Mouse (Mus musculus) adrenal gland, postnatal 25 days (tissue): ENCODE data around the gene Epp13. TPM values are rescaled to one million over a fixed set of nuclear protein-coding genes. Genes with fewer than 3 reads are reported as not detected.
"Not testable (repeated sequence)": the region's sequence is repeated elsewhere in the genome, so short reads cannot be mapped to it uniquely, and the experiment has no call there.

ENCODE experiments used
- DNase-seq: peaks from one replicate; pipeline ENCODE4 v3.0.0; 2021; ENCODE audit warnings: mixed read lengths
- long read RNA-seq: library from polyadenylated mRNA; stranded (forward); transcript quantifications from one replicate; pipeline ENCODE4 v2.0.0, GENCODE M21; 2021
- total RNA-seq: library from RNA; stranded (reverse); gene quantifications from 2 replicates; pipeline ENCODE4 v1.2.3, GENCODE M21; 2021

Epp13 gene
- not detected in 2 replicates for total RNA-seq
- long read RNA-seq: 0 reads

GRCm38 (mm10) chr7:6252410-6252809 lies at the start of gene Epp13:
Gene Epp13, plus strand, starts transcription at chr7:6252710.
- DNase-seq: no peak

GRCm38 (mm10) chr7:6204200-6204599 lies 48.3 kb upstream of the Epp13 start:
- DNase-seq: no peak

- peak; percentile 54 for DNase-seq
These were observed 39.4 kb upstream of the Epp13 start for GRCm38 (mm10) chr7:6213144-6213543.

GRCm38 (mm10) chr7:6214691-6215090 lies 37.8 kb upstream of the Epp13 start:
- not testable (repeated sequence) for DNase-seq

DNA sequence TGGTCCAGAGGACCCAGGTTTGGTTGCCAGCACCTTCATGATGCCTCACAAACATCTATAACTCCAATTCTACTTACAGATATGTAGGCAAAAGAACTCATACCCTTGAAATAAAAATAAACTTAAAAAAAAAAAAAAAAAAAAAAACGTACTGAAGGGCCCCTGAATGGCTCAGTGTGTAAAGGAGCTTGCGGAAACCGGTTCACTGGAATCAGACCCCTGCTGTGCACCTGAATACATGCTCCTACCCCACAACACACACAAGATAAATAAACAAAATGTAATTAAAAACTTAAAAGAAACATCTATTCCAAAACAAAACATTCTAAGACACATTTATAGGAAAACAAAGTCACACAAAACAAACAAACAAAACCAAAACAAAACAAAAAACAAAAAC lies 32.4 kb upstream of the Epp13 start:
- no peak for DNase-seq

DNA sequence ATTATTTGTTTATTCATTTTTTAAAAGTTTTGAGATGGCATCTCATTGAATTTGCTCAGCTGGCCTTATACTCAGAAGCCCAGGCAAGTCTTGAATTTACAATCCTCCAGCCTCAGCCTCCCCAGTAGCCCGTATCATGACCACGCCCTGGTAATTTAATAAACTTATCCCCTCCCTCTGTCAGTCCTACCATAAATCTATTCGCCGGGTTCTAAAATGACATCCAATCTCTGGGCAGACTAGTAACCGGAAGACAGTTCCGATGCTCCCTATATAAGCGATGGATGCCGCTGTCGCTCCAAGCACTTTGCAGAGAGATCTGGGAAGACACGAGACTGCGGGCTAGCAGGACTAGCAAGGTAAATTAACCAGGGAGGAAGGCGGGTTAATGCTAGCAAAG lies 30.5 kb upstream of the Epp13 start, which contains the start of gene Zscan5b:
Zscan5b (plus strand) TSS at position 301 of the 400 bp plus-strand sequence.
- no peak for DNase-seq

- peak; percentile 3 for DNase-seq
These were observed 24.0 kb upstream of the Epp13 start for GRCm38 (mm10) chr7:6228491-6228890.

DNA sequence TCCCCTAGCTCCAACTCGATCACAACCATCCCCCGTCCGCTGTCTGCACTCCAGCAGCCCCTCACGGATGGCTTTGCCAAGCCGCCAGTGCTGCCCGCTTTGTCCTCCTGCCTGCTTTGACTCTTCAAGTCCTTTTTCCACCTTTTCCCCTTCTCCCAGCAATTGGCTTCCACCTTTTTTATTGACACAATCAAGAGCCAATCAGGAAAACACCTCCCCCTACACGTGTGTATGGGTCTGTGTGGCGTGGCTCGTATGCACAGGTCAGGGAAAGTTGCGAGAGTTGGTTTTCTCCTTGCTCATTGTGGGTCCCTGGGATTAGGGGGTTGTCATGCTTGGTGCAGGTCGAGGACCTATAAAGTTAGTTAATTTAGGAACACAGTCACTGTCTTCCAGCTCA lies 12.7 kb upstream of the Epp13 start:
- DNase-seq: no peak

DNA sequence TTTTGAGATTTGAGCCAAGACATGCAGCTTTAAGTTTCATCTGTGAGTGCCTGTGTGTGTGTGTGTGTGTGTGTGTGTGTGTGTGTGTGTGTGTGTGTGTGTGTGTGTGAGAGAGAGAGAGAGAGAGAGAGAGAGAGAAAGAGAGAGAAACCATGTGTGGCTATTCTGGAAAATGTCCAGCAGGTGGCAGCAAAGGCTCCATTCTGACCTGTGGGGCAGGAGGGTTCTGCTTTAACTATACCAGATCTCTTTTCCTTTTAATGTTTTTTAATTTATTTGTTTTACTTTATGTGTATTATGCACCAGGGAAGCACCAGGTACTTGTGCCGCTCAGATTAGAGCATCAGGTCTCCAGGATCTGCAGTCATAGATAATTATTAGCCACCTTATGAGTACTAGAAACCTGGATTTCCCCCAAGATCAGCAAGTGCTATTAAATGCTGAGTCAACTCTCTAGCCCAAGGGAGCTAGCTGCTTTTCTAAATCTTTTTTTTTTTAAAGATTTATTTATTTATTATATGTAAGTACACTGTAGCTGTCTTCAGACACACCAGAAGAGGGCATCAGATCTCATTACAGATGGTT lies 11.6 kb upstream of the Epp13 start:
- peak; percentile 46 for DNase-seq

- DNase-seq: no peak
These were observed 7.9 kb upstream of the Epp13 start for GRCm38 (mm10) chr7:6244361-6245292.

DNA sequence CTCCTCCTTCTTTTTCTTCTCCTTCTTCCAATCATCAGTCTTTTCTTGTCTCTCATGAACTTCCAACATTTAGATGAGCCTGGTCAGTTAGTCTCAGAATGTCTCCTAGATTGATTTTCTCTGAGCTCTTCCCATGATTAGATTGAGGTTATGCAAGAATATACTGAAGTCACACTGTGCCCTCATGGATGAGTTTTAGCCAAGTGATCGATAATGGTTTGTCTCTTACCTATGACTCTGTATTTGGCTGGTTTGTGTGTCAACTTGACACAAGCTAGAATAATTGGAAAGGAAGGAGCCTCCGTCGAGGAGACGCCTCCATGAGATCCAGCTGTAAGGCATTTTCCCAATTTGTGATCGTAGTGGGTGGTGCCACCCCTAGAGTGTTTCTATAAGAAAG lies 1.9 kb downstream of the Epp13 start:
- DNase-seq: no peak

DNA sequence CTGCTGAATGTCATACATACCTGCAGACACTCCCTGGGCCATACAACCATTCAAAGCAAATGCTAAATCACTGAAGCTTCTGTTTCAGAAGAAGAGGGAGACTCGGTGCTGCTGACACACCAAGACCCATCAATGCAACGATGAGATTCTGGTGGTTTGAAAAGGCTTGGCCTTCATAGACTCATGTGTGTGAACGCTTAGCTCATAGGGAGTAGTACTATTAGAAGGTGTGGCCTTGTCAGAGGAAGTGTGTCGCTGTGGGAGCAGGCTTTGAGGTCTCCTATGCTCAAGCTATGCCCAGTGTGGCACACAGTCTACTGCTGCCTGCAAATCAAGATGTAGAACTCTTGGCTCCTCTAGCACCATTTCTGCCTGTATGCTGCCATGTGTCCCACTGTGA lies 4.9 kb downstream of the Epp13 start:
- DNase-seq: no peak

GRCm38 (mm10) chr7:6258232-6259220 lies 6.0 kb downstream of the Epp13 start:
- no peak for DNase-seq

DNA sequence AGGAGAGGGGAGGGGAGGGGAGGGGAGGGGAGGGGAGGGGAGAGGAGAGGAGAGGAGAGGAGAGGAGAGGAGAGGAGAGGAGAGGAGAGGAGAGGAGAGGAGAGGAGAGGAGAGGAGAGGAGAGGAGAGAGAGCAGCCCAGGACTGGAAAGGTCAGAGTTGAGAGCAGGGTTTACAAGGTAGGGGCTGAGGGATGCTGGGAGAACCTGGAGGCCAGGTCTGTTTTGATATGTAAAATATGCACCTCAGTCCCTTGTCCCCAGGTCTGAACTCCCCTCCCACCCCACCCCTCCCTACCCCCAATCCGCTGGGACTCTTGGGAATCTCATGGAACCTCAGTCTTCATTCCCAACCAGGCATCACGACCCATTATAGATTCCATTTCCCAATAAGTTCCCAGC lies 7.5 kb downstream of the Epp13 start:
- DNase-seq: not testable (repeated sequence)

- no peak for DNase-seq
These were observed 9.6 kb downstream of the Epp13 start for GRCm38 (mm10) chr7:6262120-6262519.

DNA sequence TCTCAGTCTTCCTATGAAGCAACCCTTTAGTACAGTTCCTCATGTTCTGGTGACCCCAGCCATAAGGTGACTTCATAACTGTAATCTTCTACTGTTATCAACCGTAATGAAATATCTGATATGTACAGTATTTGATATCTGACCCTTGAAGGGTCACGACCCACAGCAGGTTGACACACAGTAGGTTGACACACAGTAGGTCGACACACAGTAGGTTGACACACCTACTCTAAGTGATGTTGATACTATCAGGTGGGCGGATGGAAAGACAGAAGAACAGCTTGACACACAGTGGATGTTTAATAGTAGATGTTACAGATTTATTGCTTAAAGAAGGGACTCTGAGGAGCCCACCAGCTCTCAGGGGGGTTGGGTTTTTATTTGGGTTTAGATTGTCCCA lies 10.5 kb downstream of the Epp13 start:
- DNase-seq: no peak

GRCm38 (mm10) chr7:6265695-6266094 lies 13.2 kb downstream of the Epp13 start:
- peak; percentile 11 for DNase-seq

DNA sequence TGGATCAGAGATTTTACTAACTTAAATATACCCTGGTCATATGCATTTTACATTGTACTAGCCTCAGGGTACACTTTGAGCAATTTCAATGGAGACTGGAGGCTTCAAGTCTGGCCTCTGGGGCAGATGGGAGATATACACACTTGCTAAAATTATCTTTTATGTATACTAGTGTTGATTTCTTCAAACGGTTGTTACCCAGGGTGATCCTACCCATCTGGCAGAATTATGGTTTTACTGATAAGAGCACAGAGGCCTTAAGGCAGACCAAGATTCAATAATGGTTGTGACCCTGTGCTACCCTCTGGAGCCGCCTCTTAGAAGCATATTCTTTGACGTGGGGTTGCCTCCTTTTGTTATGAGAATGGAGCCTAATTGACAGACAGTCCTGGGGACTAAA lies 25.4 kb downstream of the Epp13 start:
- no peak for DNase-seq

- peak; percentile 65 for DNase-seq
These were observed 30.2 kb downstream of the Epp13 start for GRCm38 (mm10) chr7:6282749-6283148.

DNA sequence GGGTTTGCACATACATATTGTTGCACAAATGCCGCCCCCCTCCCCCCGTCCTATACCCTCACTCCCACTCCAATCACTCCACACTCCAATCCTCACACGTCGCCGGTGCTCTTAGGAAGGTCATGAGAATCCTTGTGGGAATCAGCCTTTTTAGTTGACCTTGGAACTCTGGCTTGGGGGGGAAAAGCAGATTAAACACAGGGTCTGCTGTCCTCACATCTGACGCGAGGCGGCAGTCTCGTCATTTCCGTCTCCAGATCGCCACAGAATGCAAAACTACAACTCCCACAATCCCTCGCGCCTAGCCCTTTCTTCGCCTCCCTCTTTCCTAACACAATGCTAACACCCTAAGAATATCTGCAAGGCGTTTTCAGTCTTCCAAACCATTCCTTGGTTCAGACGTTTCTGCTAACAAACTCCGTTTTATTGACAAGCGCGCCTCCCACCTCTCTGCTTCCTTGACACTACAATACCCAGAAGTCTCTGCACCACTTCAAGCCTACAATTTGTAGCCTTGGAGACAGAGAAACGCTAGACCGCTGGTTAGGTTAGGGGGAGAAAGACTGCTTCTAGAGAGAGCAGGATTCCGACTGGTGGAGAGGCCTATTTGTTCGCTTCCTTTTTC lies 31.1 kb downstream of the Epp13 start:
- peak; percentile 69 for DNase-seq

- DNase-seq: no peak
These were observed 32.0 kb downstream of the Epp13 start for GRCm38 (mm10) chr7:6284442-6285012.
